Mouse (Mus musculus) frontal cortex, adult (tissue): ENCODE data around the gene Smc1b.
"Not testable (repeated sequence)": the region's sequence is repeated elsewhere in the genome, so short reads cannot be mapped to it uniquely, and the experiment has no call there.

Experiments
- ATAC-seq: cut with Nextera tagmentation; 2 replicates; pipeline ENCODE4 v1.9.2; 2017; ENCODE audit warnings: mild to moderate bottlenecking, moderate library complexity, mixed read lengths; ENCODE audit not compliant: low TSS enrichment

Smc1b gene

GRCm38 (mm10) chr15:85135143-85135542 is 3.4 kb upstream of the Smc1b start:
- ATAC-seq: no peak

DNA sequence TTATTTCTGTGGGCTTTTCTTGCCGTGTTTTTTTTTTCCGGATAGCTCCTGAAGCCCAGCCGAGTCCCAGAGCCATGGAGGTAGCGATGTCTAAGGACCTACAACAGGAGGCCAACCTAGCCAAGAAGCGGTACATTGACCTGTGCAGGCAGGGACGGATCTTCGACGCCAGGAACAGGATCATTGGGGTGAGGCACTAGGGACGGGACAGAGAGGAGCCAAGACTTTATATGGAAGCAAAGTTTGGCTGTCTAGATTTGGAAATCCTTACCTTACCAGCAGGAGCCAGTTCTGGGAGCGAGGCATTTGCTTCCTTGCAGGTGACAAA is 393 bp upstream of the Smc1b start:
- no peak; the same call in 1 of the 2 replicates for ATAC-seq

DNA sequence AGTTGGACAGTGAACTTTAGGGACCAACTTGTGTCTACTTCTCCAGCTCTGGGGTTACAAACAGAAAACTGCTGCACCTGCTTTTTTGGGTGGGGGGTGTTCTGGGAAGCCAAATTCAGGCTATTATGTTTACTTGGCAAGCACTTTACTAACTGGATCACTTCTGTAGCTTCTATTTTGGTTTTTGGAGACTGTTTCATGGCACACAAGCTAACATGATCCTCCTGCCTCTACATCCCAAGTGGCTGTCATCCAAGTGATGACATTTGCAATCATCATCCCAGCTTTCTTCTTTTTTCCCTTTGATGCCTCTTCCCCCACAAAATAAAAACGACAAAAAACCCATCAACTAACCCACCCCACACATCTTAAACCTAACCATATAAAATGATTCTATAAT is 46.1 kb downstream of the Smc1b start:
- ATAC-seq: no peak

GRCm38 (mm10) chr15:85072651-85073050 is 59.1 kb downstream of the Smc1b start:
- no peak for ATAC-seq

GRCm38 (mm10) chr15:85070561-85070960 is 61.2 kb downstream of the Smc1b start:
- peak; percentile 59; the same call in 1 of the 2 replicates for ATAC-seq

GRCm38 (mm10) chr15:85063421-85063820 is 68.3 kb downstream of the Smc1b start:
- no peak for ATAC-seq

DNA sequence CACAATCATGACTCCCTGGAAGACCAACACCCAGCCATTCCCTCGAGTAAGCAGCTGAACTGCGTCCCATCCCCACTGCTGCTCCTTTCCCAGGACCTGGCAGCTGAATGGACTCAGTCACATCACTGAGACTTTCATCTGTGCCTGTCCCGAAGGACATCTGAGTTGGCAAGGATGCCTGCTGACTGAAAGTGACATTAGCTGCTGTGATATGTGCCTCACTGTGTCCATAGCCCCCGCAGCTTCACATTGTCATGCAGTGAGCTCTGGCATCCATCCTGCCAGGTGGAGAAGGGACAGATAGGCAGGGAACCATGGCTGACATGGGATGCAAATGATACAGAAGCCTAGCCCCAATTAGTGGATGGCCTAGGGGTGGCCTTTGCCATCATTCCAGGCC is 76.6 kb downstream of the Smc1b start:
- no peak for ATAC-seq

DNA sequence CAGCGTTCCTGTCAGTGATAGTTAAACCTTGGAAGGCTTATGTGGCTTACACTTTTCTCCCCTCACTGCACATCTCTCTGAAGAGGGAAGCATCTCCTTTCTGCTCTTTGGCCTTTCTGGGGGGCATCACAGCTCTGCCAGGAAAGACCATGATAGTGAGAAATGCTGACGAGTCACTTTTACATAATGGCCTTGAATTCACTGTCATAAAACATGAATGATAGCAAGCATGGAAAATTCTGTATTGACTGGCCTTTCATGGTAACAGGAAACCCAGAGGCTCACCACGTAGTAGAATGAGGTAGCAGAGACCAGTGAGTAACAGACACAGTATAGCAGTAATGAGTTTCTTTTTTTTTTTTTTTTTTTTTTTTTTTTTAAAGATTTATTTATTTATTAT is 77.7 kb downstream of the Smc1b start:
- no peak for ATAC-seq

DNA sequence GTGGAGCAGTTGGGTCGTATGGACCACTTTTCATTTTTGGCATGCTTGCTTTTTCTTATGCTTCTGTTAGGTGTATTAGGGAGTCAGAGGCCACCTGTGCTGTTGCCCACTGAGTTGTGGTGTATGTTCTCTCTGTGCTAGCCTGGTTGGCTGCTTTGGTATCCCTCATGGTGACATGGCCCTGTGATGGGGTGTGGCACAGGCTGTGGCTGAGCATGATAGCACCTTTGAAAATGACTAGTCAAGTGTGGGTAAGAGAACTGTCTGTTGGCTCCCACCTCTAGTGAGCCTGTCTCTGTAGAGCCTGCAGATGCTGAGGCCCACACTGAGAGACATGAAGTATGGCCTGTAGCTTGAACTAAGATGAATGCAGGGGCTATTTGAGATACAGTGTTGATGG is 82.0 kb downstream of the Smc1b start:
- ATAC-seq: no peak

DNA sequence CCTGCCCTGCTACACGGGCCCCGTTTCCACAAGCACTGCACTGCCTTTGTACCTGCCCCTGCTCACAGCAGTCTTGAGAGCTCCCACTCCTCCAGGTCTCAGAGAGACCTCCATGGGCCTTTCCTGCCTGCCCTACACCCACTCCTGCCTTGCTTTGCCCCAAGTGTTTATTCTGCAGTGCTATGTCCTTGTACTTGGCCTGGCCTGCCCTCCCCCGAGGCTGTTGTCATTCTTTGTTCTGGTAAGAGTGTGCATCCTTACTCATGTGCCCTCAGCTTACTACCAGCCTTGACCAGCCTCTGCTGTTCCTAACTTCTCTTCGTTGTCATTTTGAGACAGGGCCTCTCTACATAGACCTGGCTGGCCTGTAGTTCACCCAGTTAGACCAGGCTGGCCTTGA is 83.9 kb downstream of the Smc1b start:
- ATAC-seq: no peak

GRCm38 (mm10) chr15:85046230-85046950 is 85.4 kb downstream of the Smc1b start:
- ATAC-seq: peak; percentile 64

GRCm38 (mm10) chr15:85043761-85044160 is 88.0 kb downstream of the Smc1b start:
- ATAC-seq: no peak

- no peak for ATAC-seq
Measured at GRCm38 (mm10) chr15:85043116-85043515, 88.6 kb downstream of the Smc1b start.

GRCm38 (mm10) chr15:85042361-85042954 is 89.3 kb downstream of the Smc1b start:
- ATAC-seq: peak; percentile 77

- peak; percentile 24; the same call in 1 of the 2 replicates for ATAC-seq
Measured at GRCm38 (mm10) chr15:85041546-85042225, 90.1 kb downstream of the Smc1b start.

DNA sequence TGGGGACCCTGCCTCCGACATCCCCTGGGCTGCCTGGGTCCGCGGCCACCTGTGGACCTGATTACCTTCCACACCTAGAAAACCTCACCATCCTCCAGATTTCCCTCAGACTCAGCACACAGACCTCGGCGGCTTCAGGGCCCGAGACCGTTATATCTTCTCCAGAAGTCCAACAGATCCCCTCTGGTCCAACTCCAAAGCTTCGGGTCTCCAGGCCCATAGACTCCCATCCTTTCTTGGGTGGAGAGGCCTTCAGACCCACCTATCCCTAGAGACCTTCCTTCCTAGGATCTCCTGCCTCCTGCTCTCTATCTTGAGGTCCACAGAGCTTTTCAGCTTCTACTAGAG is 94.4 kb downstream of the Smc1b start:
- peak; percentile 3; the same call in 1 of the 2 replicates for ATAC-seq

GRCm38 (mm10) chr15:85036566-85037342 is 95.0 kb downstream of the Smc1b start:
- ATAC-seq: peak; percentile 92

GRCm38 (mm10) chr15:85033916-85034315 is 97.8 kb downstream of the Smc1b start:
- ATAC-seq: not testable (repeated sequence)

DNA sequence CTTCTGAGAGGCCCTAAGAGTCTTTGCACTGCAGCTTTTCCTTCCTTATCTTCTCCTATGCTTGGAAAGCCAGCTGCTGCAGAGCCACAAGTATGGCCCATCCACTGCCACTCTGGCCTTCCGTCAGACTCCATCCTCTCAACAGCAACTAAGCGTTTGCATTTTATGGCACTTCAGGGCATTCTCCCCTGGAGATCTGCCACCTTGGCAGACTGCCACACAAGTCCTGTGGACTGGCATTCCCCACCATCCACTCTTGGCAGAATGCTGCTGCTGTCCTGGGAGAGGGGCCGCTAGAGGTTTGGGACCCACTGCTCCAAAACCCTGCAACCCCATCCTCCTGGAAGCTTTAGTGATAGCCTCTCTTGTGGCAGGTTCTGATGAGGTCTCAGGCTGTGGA is 99.9 kb downstream of the Smc1b start:
- no peak for ATAC-seq

DNA sequence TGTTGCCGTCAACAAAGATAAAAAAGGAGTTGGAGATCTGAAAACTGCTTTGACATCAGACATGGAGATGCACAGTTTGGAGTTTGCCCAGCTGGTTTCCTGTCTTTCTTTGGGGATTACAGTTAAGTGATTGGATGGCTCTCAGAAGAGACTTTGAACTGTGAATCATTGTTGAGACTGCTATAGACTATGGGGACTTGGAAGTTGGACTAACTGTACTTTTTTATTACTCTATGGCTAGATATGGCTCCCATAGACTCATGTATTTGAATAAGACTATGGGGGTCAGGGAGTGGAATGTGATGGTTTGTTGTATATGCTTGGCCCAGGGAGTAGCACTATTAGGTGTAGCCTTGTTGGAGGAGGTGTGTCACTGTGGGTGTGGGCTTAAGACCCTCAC is 101.1 kb downstream of the Smc1b start:
- ATAC-seq: not testable (repeated sequence)

- not testable (repeated sequence) for ATAC-seq
Measured at GRCm38 (mm10) chr15:85028648-85029047, 103.1 kb downstream of the Smc1b start, which contains the start of gene Fam118a. Gene Fam118a (plus strand): TSS chr15:85028948.

DNA sequence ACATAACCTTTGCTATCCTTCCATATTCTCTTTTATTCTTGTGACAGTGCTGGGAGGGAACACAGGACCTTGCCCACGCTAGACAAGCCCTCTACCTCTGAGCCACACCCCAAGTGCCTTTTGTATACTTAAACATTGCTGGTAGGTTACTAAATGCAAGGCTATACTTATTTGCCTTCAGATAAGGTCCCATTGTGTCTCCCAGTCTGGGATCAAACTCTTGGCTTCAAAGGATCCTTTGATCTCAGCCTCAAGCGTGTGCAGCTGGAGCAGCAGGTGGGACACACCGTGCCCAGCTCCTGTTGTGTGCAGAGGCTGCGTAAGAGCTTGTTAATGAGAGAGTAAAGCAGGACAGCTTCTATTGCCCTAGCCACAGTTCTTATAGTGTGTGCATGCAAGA is 104.0 kb downstream of the Smc1b start:
- ATAC-seq: no peak
